Comparison of ENCODE assay signal across 17 mouse cellular contexts in genomic region chr2:163392436-163392835, GRCm38 (mm10). TPM values are rescaled to one million over a fixed set of nuclear protein-coding genes. Genes with fewer than 3 reads are reported as not detected.
A peak's percentile ranks its signal among the peaks of the same experiment; 100 is the strongest.
DNase-seq lines count a peak whose midpoint lies in the region; ATAC-seq and TF ChIP-seq lines count a peak whose summit lies in the region.
"Had no signal": no experiment of that assay in that cellular context is flagged by ENCODE, and none has a peak within 500 bp of the region (broad histone marks: within the 10 kb centered on the region; RNA-seq: fewer than 3 reads in every experiment).

No protein-coding gene starts in this region.

- no peaks in the 10 kb centered on the region for H3K36me3 ChIP-seq in lung, embryonic 15.5 days
- H3K36me3 ChIP-seq in heart, embryonic 10.5 days: peaks cover 29% of the 10 kb centered on the region
- no peaks in the 10 kb centered on the region for H3K36me3 ChIP-seq in intestine, embryonic 15.5 days
- H3K36me3 ChIP-seq in stomach, postnatal 0 days (ENCODE audit: control insufficient read depth, insufficient read depth, low read length): no peaks in the 10 kb centered on the region
- H3K36me3 ChIP-seq: embryonic facial prominence, embryonic 12.5 days; forebrain, embryonic 12.5 days; midbrain, embryonic 15.5 days; neural tube, embryonic 15.5 days had no signal

- H3K9me3 ChIP-seq in lung, embryonic 15.5 days: no peaks in the 10 kb centered on the region
- H3K9me3 ChIP-seq in heart, embryonic 10.5 days: no peaks in the 10 kb centered on the region
- H3K9me3 ChIP-seq in intestine, embryonic 15.5 days: no peaks in the 10 kb centered on the region
- H3K9me3 ChIP-seq in stomach, postnatal 0 days (ENCODE audit: control insufficient read depth, low read length): no peaks in the 10 kb centered on the region
- H3K9me3 ChIP-seq: embryonic facial prominence, embryonic 12.5 days; forebrain, embryonic 12.5 days; midbrain, embryonic 15.5 days had no signal

- H3K9ac ChIP-seq in lung, embryonic 15.5 days: no peak overlapping the region
- no peak overlapping the region for H3K9ac ChIP-seq in intestine, embryonic 15.5 days
- no peak overlapping the region for H3K9ac ChIP-seq in stomach, postnatal 0 days (ENCODE audit: low read length)
- H3K9ac ChIP-seq: embryonic facial prominence, embryonic 12.5 days; forebrain, embryonic 12.5 days; liver, embryonic 14.5 days; midbrain, embryonic 15.5 days; neural tube, embryonic 15.5 days had no signal

- no peak for DNase-seq in lung, adult 18-20 months
- DNase-seq in heart, embryonic 10.5 days (ENCODE audit: low spot score): no peak
- no peak for DNase-seq in stomach, postnatal 0 days (ENCODE audit: low spot score)
- DNase-seq in kidney, postnatal 25 days: no peak
- DNase-seq in ovary, postnatal 36 days (ENCODE audit: low spot score): no peak
- DNase-seq in thymus, postnatal 36 days: no peak
- DNase-seq: cerebellum, adult 18-20 months; right cerebral cortex, postnatal 14 days had no signal

- no peaks in the 10 kb centered on the region for H3K27me3 ChIP-seq in lung, embryonic 15.5 days
- no peaks in the 10 kb centered on the region for H3K27me3 ChIP-seq in heart, embryonic 10.5 days (ENCODE audit: insufficient read depth, poor library complexity, severe bottlenecking)
- no peaks in the 10 kb centered on the region for H3K27me3 ChIP-seq in intestine, embryonic 15.5 days (replicated peaks)
- no peaks in the 10 kb centered on the region for H3K27me3 ChIP-seq in stomach, postnatal 0 days (ENCODE audit: control insufficient read depth, insufficient read depth, low read length)
- H3K27me3 ChIP-seq: embryonic facial prominence, embryonic 12.5 days; midbrain, embryonic 15.5 days; neural tube, embryonic 15.5 days; Patski had no signal

- WGBS in lung, embryonic 15.5 days: 57% methylated on average over 6 of the region's 6 CpGs
- WGBS in heart, embryonic 10.5 days: 34% methylated on average over 6 of the region's 6 CpGs
- 67% methylated on average over 6 of the region's 6 CpGs for WGBS in intestine, embryonic 15.5 days
- WGBS in stomach, postnatal 0 days: 58% methylated on average over 6 of the region's 6 CpGs

- no peak overlapping the region for H3K4me3 ChIP-seq in lung, embryonic 15.5 days
- peak overlapping the region; percentile 47 for H3K4me3 ChIP-seq in heart, embryonic 10.5 days
- no peak overlapping the region for H3K4me3 ChIP-seq in intestine, embryonic 15.5 days (replicated peaks)
- H3K4me3 ChIP-seq in stomach, postnatal 0 days (ENCODE audit: low read depth, low read length): no peak overlapping the region
- H3K4me3 ChIP-seq: embryonic facial prominence, embryonic 12.5 days; forebrain, embryonic 12.5 days; midbrain, embryonic 15.5 days; neural tube, embryonic 15.5 days had no signal

- H3K4me2 ChIP-seq in lung, embryonic 15.5 days: no peak overlapping the region
- H3K4me2 ChIP-seq in intestine, embryonic 15.5 days (replicated peaks): no peak overlapping the region; the same call in 1 of the 2 replicates
- peak overlapping the region; percentile 6; the same call in 1 of the 2 replicates for H3K4me2 ChIP-seq in stomach, postnatal 0 days (replicated peaks; ENCODE audit: low read depth)
- H3K4me2 ChIP-seq: embryonic facial prominence, embryonic 12.5 days; forebrain, embryonic 12.5 days; midbrain, embryonic 15.5 days; neural tube, embryonic 15.5 days had no signal

- TF ChIP-seq CTCF in stomach, postnatal 0 days (IDR thresholded peaks at IDR 0.05; ENCODE audit: low read depth): no peak

- TF ChIP-seq EP300 in stomach, postnatal 0 days (optimal IDR thresholded peaks at IDR 0.05): no peak

- H3K4me1 ChIP-seq in lung, embryonic 15.5 days: no peaks in the 10 kb centered on the region
- H3K4me1 ChIP-seq in heart, embryonic 10.5 days: peaks cover 31% of the 10 kb centered on the region
- H3K4me1 ChIP-seq in intestine, embryonic 15.5 days (replicated peaks): peaks cover 4% of the 10 kb centered on the region; the same call in 1 of the 2 replicates
- H3K4me1 ChIP-seq in stomach, postnatal 0 days (replicated peaks; ENCODE audit: control insufficient read depth, insufficient read depth): no peaks in the 10 kb centered on the region
- H3K4me1 ChIP-seq: midbrain, embryonic 15.5 days; neural tube, embryonic 15.5 days had no signal

- peak; percentile 58; the same call in 1 of the 2 replicates for ATAC-seq in lung, embryonic 15.5 days (ENCODE audit: borderline replicate concordance, extremely low read depth, low FRiP score, low TSS enrichment)
- ATAC-seq in intestine, embryonic 15.5 days: peak; percentile 77
- peak; percentile 79 for ATAC-seq in stomach, postnatal 0 days (ENCODE audit: low FRiP score, low TSS enrichment)
- ATAC-seq: midbrain, embryonic 15.5 days; Patski had no signal

- no peak overlapping the region for H3K27ac ChIP-seq in lung, embryonic 15.5 days
- H3K27ac ChIP-seq in heart, embryonic 10.5 days: peak overlapping the region; percentile 91
- no peak overlapping the region for H3K27ac ChIP-seq in intestine, embryonic 15.5 days
- peak overlapping the region; percentile 50; the same call in 1 of the 2 replicates for H3K27ac ChIP-seq in stomach, postnatal 0 days (replicated peaks)
- H3K27ac ChIP-seq: embryonic facial prominence, embryonic 12.5 days; forebrain, embryonic 12.5 days; kidney, postnatal 0 days; liver, embryonic 14.5 days; midbrain, embryonic 15.5 days; neural tube, embryonic 15.5 days had no signal

RNA-seq across cellular contexts. Expression of gene Jph2, which starts 5.4 kb away (rescaled TPM):
- 6.9 and 7.7 TPM in 2 replicates for polyA plus RNA-seq in lung, embryonic 15.5 days (2015; fragmentation: Nextera tagmentation; extraction: Ambion mirVana)
- 32.5 and 43.7 TPM in 2 replicates for polyA plus RNA-seq in heart, embryonic 10.5 days (2016; fragmentation: Nextera tagmentation; extraction: Ambion mirVana)
- polyA plus RNA-seq in intestine, embryonic 15.5 days (2015; fragmentation: Nextera tagmentation; extraction: Ambion mirVana): 8.5 and 9.8 TPM in 2 replicates
- polyA plus RNA-seq in stomach, postnatal 0 days (2015; fragmentation: Nextera tagmentation; extraction: Ambion mirVana): 13.6 and 13.9 TPM in 2 replicates

RNA-seq across cellular contexts. Expression of gene Oser1, which starts 32.1 kb away (rescaled TPM):
- polyA plus RNA-seq in lung, embryonic 15.5 days (2015; fragmentation: Nextera tagmentation; extraction: Ambion mirVana): 90.1 and 94.5 TPM in 2 replicates
- 65.0 and 74.3 TPM in 2 replicates for polyA plus RNA-seq in heart, embryonic 10.5 days (2016; fragmentation: Nextera tagmentation; extraction: Ambion mirVana)
- polyA plus RNA-seq in intestine, embryonic 15.5 days (2015; fragmentation: Nextera tagmentation; extraction: Ambion mirVana): 83.2 and 87.4 TPM in 2 replicates
- 79.8 and 81.4 TPM in 2 replicates for polyA plus RNA-seq in stomach, postnatal 0 days (2015; fragmentation: Nextera tagmentation; extraction: Ambion mirVana)

RNA-seq across cellular contexts. Expression of gene Gdap1l1, which starts 45.8 kb away (rescaled TPM):
- 0.62 and 1.3 TPM in 2 replicates for polyA plus RNA-seq in lung, embryonic 15.5 days (2015; fragmentation: Nextera tagmentation; extraction: Ambion mirVana)
- 0.21 and 1.1 TPM in 2 replicates for polyA plus RNA-seq in heart, embryonic 10.5 days (2016; fragmentation: Nextera tagmentation; extraction: Ambion mirVana)
- polyA plus RNA-seq in intestine, embryonic 15.5 days (2015; fragmentation: Nextera tagmentation; extraction: Ambion mirVana): 5.9 and 6.1 TPM in 2 replicates
- polyA plus RNA-seq in stomach, postnatal 0 days (2015; fragmentation: Nextera tagmentation; extraction: Ambion mirVana): 1.9 and 2.7 TPM in 2 replicates

Comparison
In these comparisons a context has a peak if more than half of its experiments do, and no peak if none do; other contexts are left out.
1. H3K27ac ChIP-seq: peak in heart, embryonic 10.5 days (single experiment) and stomach, postnatal 0 days (single experiment); none in lung, embryonic 15.5 days (single experiment) and intestine, embryonic 15.5 days (single experiment).
2. Peak in every context shown above with its lines, with median percentiles within 50 percentile points of each other: ATAC-seq.